Mouse (Mus musculus): Measurements from ENCODE around the gene Nek6.

Gene Nek6

GRCm38 (mm10) chr2:38510120-38510519, 1.3 kb upstream of the Nek6 start:
- no peak for DNase-seq

DNA sequence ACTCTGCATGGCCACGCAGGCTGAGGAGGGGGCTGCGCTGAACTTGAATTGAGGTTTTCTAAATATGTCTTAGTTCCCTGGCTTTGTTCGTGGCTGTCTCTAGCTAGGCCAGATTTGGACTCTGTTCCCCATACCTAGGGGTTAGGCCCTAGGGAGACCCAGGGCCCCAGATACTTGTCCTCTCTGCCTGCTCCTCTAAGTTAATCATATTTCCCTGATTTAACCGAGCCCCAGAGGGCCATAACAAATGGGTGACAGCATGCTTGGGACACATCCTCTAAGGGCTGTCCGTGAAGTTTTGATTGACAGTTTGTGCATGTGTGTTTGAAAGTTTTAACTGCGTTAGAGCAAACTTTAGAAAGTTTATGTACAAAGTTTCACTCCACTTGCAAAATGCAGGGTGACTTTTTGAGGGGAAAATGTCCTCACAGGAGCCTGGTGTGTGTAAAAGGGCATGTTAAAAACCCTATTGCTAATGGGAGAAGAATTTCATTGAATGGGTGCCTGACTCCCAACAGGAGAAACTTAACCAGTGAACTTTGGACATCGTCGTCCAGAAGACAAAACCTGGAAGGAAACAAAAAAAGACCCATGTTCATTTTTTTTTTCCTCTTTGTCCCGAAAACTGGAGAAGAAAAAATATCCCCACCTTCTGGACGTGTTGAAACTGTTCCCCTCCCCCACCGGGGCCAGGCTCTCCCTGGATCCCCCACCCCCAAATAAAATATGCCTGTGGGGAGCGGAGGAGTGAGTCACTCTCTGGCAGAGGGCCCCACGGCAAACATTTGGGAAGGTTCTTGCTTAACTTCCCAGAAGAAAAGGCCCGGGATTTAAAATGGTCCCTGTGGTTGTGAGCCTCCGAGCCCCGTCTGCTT, 1.1 kb downstream of the Nek6 start:
- DNase-seq: peak; percentile 83 to 88

DNA sequence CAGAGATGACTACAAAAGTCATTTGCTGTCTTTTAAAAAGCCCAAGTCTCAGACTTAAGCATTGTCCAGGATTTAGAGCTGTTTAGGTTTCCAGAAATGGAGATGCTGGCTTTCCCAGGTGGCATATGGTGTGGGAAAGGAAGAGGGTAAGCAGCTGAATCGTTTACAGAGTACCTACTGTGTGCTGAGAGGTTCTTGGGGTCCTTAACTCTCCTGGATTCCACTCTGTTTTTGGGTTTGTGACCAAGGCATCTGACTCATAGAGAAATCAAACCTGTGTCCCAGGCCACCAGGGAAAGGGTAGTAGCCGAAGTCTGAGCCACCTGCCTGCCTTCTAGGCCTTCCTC, 1.7 kb downstream of the Nek6 start:
- DNase-seq: no peak

DNA sequence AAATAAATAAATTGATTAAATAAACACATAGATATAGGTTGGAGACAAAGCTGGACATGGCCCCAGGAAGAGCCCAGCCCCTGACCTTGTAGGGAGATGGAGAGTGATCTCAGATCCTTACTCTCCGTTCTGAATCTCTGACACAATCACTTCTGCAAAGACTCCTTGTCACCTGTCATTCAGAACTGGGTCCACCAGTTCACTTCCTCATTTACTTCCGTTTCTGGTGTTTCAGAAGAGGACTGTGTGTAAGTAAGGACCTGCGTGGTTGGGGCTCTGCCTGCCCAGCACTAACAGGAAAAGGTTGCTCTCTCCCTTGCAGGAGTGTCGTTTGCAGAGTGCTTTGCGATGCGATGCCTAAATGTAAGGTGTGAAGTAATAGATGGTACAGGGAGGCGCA, 3.0 kb downstream of the Nek6 start:
- peak in 1 of 2 experiments; percentile 59 for DNase-seq

DNA sequence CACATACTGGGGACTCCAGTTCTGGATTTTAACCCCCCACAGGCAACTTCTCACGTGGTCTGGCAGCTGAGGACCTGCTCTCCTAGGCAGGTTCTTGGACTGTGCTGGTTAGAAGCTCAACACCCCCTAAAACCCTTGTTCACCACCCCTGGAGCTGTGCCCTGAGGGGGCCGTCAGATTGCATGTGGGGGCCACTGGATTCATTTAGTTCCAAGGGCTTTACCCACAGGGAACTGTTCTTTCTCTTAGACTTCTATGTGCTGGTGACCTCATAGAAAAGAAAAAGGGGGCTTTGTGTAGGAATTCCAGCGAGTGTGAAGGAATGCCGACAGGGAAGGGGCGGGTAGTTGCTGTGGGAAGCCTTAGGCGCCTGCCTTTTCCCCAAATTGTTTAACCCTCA, 4.0 kb downstream of the Nek6 start:
- DNase-seq: no peak

DNA sequence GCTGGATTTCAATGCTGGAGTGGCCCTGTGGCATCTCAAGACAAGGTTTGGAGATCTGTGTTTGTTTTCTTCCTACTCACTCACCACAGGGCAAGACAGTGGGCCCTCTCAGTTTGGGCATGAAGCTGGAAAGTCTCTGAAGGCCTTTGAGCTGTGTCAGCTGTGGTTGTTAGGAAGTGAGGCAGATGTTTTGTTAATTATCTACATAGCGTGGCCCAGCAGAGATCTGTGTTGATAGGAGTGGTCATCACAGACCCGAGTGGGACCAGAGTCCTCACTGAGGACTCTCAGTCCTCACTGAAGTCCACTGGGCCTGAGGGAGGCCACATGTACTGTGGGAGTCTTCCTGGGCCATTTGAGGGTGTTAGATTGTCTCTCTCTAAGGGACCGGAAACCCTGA, 5.0 kb downstream of the Nek6 start:
- no peak for DNase-seq

DNA sequence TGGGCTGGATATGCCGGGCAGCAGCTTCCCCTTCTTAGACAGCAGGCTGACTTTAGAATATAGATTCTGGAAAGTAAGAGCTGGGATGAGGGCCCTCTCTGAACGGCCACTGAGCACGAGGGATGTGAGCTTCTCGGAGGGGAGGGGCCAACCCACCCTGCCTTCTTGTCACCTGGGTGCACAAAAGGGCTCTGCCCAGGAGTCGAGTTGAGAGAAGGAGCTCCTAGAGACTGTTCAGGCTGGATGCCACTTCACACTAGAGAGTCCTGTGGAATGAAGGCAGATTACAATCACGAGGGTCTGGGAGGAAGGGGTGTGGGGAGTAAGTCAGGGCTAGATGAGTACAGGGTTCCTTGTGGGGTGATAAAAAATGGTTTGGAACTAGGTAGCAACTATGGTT, 5.6 kb downstream of the Nek6 start:
- peak in 1 of 2 experiments; percentile 57 for DNase-seq

DNA sequence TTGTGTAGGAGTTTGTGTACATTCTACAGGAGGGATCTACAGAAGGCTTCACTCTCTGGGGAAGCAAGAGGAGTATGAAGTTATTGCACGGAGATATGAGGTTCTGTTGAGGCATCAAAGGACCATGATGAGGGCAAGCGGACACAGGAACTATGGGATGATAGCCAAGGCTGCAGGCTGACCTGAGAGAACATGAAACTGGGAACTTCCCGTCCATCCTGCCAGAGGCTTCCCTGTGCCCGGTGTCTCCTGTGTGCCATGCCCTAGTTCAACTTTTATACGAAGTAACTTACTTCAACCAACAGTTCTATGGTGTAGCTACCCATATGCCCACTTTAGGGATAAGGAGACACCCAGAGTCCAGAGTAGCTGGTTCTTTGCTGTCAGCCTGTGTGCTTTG, 7.3 kb downstream of the Nek6 start:
- no peak for DNase-seq

GRCm38 (mm10) chr2:38519934-38520333, 8.5 kb downstream of the Nek6 start:
- DNase-seq: no peak

- DNase-seq: no peak
Observed at GRCm38 (mm10) chr2:38521618-38522017, 10.2 kb downstream of the Nek6 start.

- no peak for DNase-seq
Observed at GRCm38 (mm10) chr2:38522354-38522753, 10.9 kb downstream of the Nek6 start.

DNA sequence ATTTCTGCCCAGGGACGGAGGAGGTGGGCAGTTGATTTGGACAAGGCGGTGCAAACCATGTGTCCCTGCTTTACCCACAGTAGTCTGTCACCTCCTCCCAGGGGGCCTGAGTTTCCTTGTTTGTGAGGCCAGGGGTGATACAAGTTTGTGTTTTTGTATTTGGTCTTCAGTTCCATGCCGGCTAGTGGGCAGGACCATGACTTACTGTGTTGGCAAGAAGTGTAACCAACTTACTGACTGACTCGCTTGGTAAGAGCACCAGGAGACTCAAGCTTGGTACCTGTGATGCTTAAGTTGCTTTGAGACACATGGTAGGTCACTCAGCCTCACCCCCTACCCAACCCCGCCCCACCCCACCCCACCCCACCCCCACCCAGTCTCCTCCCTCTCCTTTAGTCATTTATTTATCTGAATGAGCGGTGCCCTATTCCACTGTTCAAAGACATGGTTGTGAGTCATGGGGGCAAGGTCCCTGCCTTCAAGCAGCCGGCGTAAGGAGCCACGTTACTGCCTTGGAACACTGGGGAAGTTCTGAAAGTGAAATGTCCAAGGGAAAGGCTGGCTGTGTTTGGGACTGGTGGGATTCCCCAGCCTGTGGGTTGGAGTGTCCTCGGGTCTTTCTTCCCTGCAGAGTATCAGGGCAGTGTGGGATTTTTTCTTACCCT, 12.5 kb downstream of the Nek6 start:
- DNase-seq: no peak

- DNase-seq: no peak
Observed at GRCm38 (mm10) chr2:38525034-38525433, 13.6 kb downstream of the Nek6 start.

- DNase-seq: no peak
Observed at GRCm38 (mm10) chr2:38529582-38530152, 18.2 kb downstream of the Nek6 start.

DNA sequence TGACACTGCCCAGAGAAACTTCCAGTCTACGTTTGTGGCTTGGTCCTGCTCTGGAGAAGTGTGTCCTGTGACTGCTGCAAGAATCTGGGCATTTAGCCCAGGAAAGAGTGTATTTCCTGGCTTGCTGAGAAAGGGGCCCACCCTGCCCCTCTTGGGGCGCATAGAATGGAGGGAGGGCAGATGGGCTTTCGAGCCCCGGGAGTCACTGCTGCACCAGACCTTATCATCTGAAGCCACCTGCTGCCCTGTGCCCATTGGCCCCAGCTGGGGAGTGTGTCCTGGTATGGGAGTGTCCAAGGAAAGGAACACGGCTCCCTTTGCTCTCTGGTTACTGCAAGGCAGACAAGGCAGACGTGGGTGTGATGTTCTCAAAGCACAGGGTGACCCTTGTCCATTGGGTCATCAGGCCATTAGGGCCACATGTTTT, 19.5 kb downstream of the Nek6 start:
- DNase-seq: peak; percentile 65 to 76

DNA sequence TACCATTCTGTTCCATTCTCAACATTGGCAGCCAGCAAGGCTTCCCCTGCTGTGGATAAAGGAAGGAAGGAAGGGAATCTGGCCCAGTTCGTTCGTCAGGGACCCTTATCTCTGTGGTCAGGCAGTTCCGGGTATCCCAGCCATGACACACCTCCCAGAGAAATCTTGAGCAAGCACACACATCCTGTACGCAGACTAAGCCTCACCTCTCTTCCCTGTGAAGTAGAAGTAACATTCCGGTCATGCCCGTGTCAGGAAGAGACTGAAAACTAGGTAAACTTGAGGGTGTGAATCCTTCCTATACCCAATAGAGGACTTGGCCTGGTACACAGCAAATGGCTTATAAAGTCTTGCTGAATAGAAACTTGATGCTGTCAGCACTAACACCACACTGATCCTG, 21.9 kb downstream of the Nek6 start:
- DNase-seq: peak; percentile 84 to 89

DNA sequence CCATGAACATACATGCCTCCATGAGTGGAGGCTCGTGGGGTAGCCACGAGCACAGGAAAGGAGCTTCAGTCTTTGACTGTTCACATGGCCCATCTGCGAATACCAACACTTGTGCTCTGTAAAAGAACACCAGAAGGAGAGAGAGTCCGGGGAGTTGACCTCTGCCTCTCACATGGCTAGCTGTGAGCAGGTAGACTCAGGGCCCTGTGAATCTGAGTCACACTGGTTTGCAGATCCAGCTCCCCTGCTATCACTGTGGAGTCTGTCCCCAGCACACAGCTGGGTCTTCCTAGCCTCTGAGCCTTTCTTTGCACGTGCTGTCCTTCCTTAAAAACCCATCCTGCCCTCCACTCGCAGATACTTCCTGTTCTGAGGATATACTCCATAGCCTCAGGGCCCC, 22.3 kb downstream of the Nek6 start:
- no peak for DNase-seq

GRCm38 (mm10) chr2:38534241-38534940, 22.9 kb downstream of the Nek6 start:
- DNase-seq: no peak

DNA sequence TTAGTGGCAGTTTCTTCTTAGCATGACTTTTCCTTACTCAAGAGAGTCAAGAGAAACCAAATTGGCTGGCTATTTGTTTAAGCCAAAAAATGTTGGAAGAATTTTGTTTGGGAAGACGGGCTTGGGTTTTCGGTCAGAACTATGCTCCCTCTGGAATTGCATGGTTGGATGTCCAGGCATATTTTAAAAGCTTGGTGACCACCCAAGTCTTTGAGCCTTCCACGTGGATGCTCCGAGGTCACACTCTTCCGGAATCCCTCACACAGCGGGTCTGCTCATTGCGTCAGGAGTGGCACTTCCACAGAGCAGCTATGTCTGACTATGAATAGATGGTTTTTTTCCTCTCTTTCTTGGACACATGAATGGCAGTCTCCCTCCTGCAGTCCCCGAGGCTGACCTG, 23.6 kb downstream of the Nek6 start:
- no peak for DNase-seq

GRCm38 (mm10) chr2:38535521-38536220, 24.2 kb downstream of the Nek6 start:
- peak; percentile 42 to 52 for DNase-seq

GRCm38 (mm10) chr2:38536331-38536731, 24.9 kb downstream of the Nek6 start:
- DNase-seq: peak; percentile 79 to 84

- no peak for DNase-seq
Observed at GRCm38 (mm10) chr2:38539677-38540076, 28.2 kb downstream of the Nek6 start.

GRCm38 (mm10) chr2:38540666-38541065, 29.2 kb downstream of the Nek6 start:
- DNase-seq: no peak

All from lung, adult 18-20 months (tissue).